Mouse (Mus musculus) stomach, postnatal 0 days (tissue): ENCODE results near the gene Fbxo42. TPM values are rescaled to one million over a fixed set of nuclear protein-coding genes. Genes with fewer than 3 reads are reported as not detected.
"Not testable (repeated sequence)": the region's sequence is repeated elsewhere in the genome, so short reads cannot be mapped to it uniquely, and the experiment has no call there.

Experiments used
- ATAC-seq: fragments of 200-750 bp; cut with Nextera tagmentation; 2 replicates; pipeline ENCODE4 v1.8.0; 2017; ENCODE audit not compliant: low FRiP score, low TSS enrichment
- DNase-seq: peaks from one replicate; pipeline ENCODE4 v3.0.0-alpha.2; 2016; ENCODE audit warnings: low spot score
- H3K27ac ChIP-seq: fragments of 300-500 bp; sonication (generic); replicated peaks from 2 replicates; pipeline ENCODE4 v1.5.1; 2014; ENCODE audit warnings: mild to moderate bottlenecking, control low read depth
- H3K27me3 ChIP-seq: fragments of 300-500 bp; sonication (generic); 2 replicates; pipeline ENCODE4 v1.6.1; 2014; ENCODE audit warnings: low read length; ENCODE audit not compliant: control insufficient read depth, insufficient read depth
- H3K36me3 ChIP-seq: fragments of 300-500 bp; sonication (generic); 2 replicates; pipeline ENCODE4 v1.6.1; 2014; ENCODE audit warnings: low read length, mixed read lengths; ENCODE audit not compliant: control insufficient read depth, insufficient read depth
- H3K4me1 ChIP-seq: fragments of 300-500 bp; sonication (generic); replicated peaks from 2 replicates; pipeline ENCODE4 v1.6.1; 2014; ENCODE audit warnings: antibody characterized with exemption; ENCODE audit not compliant: control insufficient read depth, insufficient read depth
- H3K4me2 ChIP-seq: fragments of 300-500 bp; sonication (generic); replicated peaks from 2 replicates; pipeline ENCODE4 v1.6.1; 2014; ENCODE audit warnings: low read depth, mild to moderate bottlenecking, control low read depth, moderate library complexity
- H3K4me3 ChIP-seq: fragments of 300-500 bp; sonication (generic); 2 replicates; pipeline ENCODE4 v1.5.1; 2014; ENCODE audit warnings: low read depth, low read length, control low read depth
- H3K9ac ChIP-seq: fragments of 300-500 bp; sonication (generic); 2 replicates; pipeline ENCODE4 v1.6.1; 2014; ENCODE audit warnings: mild to moderate bottlenecking, low read length, control low read depth, mixed read lengths
- H3K9me3 ChIP-seq: fragments of 300-500 bp; sonication (generic); 2 replicates; pipeline ENCODE4 v1.6.1; 2016; ENCODE audit warnings: low read length; ENCODE audit not compliant: control insufficient read depth
- CTCF ChIP-seq: IDR thresholded peaks from 2 replicates; pipeline ENCODE4 v1.5.1; 2016; ENCODE audit warnings: antibody characterized with exemption, low read depth, mild to moderate bottlenecking, moderate library complexity
- EP300 ChIP-seq: optimal IDR thresholded peaks from 2 replicates; pipeline ENCODE3; 2016; ENCODE audit warnings: antibody characterized with exemption
- WGBS: fragments of 180-500 bp; shearing (Covaris S2); extraction: QIAGEN DNeasy Blood & Tissue Kit; methylation state at CpG from one replicate; pipeline ENCODE4 v1.1.7; 2014; 5-methylcytosine and 5-hydroxymethylcytosine counted together
- polyA plus RNA-seq: library from polyadenylated mRNA; unstranded; fragments of >200 nt; fragmentation: Nextera tagmentation; extraction: Ambion mirVana; gene quantifications from 2 replicates; pipeline ENCODE4 v1.2.1, GENCODE M21; 2015

The Fbxo42 gene
- polyA plus RNA-seq, 1 experiment from 2014 or later = 9.8 TPM

- Histone ChIP-seq H3K4me3 (no peak overlapping the region), H3K9ac (no peak overlapping the region), H3K36me3 (no peaks in the 10 kb centered on the region), H3K27ac (peak overlapping the region; percentile 90), H3K27me3 (no peaks in the 10 kb centered on the region), H3K4me1 (peaks cover 17% of the 10 kb centered on the region), H3K9me3 (no peaks in the 10 kb centered on the region), H3K4me2 (no peak overlapping the region; the same call in 1 of the 2 replicates)
- ATAC-seq (no peak), DNase-seq (peak; percentile 13)
- TF ChIP-seq CTCF (no peak), EP300 (no peak)
- WGBS = 26% methylated on average over 8 of the region's 8 CpGs
Observed at GRCm38 (mm10) chr4:141133227-141133626, 14.5 kb upstream of the Fbxo42 start.

GRCm38 (mm10) chr4:141134031-141134441 lies 13.7 kb upstream of the Fbxo42 start:
- Histone ChIP-seq H3K36me3 (no peaks in the 10 kb centered on the region), H3K4me2 (peak overlapping the region; percentile 17; the same call in 1 of the 2 replicates), H3K27ac (peak overlapping the region; percentile 79), H3K9me3 (no peaks in the 10 kb centered on the region), H3K27me3 (no peaks in the 10 kb centered on the region), H3K4me3 (no peak overlapping the region), H3K4me1 (peaks cover 17% of the 10 kb centered on the region), H3K9ac (no peak overlapping the region)
- DNase-seq (no peak), ATAC-seq (no peak)
- WGBS = 43% methylated on average over 8 of the region's 8 CpGs
- TF ChIP-seq CTCF (no peak), EP300 (no peak)

GRCm38 (mm10) chr4:141134751-141135530 lies 12.8 kb upstream of the Fbxo42 start:
- Histone ChIP-seq H3K4me2 (peak overlapping the region; percentile 17; the same call in 1 of the 2 replicates), H3K36me3 (no peaks in the 10 kb centered on the region), H3K9me3 (no peaks in the 10 kb centered on the region), H3K27ac (peak overlapping the region; percentile 79), H3K9ac (peak overlapping the region; percentile 3; the same call in 1 of the 2 replicates), H3K4me3 (peak overlapping the region; percentile 2; the same call in 1 of the 2 replicates), H3K4me1 (peaks cover 17% of the 10 kb centered on the region), H3K27me3 (no peaks in the 10 kb centered on the region)
- no peak for DNase-seq
- no peak for TF ChIP-seq CTCF
- no peak for TF ChIP-seq EP300
- ATAC-seq = no peak
- WGBS = 48% methylated on average over 20 of the region's 20 CpGs

GRCm38 (mm10) chr4:141136126-141136525 lies 11.6 kb upstream of the Fbxo42 start:
- TF ChIP-seq CTCF (no peak), EP300 (no peak)
- no peaks in the 10 kb centered on the region for H3K9me3 ChIP-seq
- no peak overlapping the region for H3K9ac ChIP-seq
- ATAC-seq (no peak), DNase-seq (peak; percentile 48)
- no peak overlapping the region for H3K4me3 ChIP-seq
- peaks cover 17% of the 10 kb centered on the region for H3K4me1 ChIP-seq
- peak overlapping the region; percentile 46; the same call in 1 of the 2 replicates for H3K27ac ChIP-seq
- H3K27me3 ChIP-seq = no peaks in the 10 kb centered on the region
- no peaks in the 10 kb centered on the region for H3K36me3 ChIP-seq
- 65% methylated on average over 7 of the region's 7 CpGs for WGBS
- H3K4me2 ChIP-seq = no peak overlapping the region

GRCm38 (mm10) chr4:141137740-141138139 lies 10.0 kb upstream of the Fbxo42 start:
- not testable (repeated sequence) for H3K4me3 ChIP-seq, H3K27me3 ChIP-seq, H3K9me3 ChIP-seq, DNase-seq, ATAC-seq, H3K36me3 ChIP-seq, H3K9ac ChIP-seq, H3K27ac ChIP-seq
- peak overlapping the region; percentile 83 for H3K4me2 ChIP-seq
- 42% methylated on average over 1 of the region's 3 CpGs for WGBS
- TF ChIP-seq CTCF = peak; percentile 40
- H3K4me1 ChIP-seq = peaks cover 12% of the 10 kb centered on the region

GRCm38 (mm10) chr4:141138425-141139115 lies 9.1 kb upstream of the Fbxo42 start:
- no peak for DNase-seq
- H3K4me2 ChIP-seq = peak overlapping the region; percentile 83

More at GRCm38 (mm10) chr4:141138425-141139115, 9.1 kb upstream of the Fbxo42 start:
- under 1% methylated on average over 29 of the region's 29 CpGs for WGBS
- TF ChIP-seq EP300 (no peak), CTCF (peak; percentile 16; the same call in 1 of the 2 replicates)
- Histone ChIP-seq H3K4me1 (peaks cover 12% of the 10 kb centered on the region), H3K36me3 (no peaks in the 10 kb centered on the region), H3K9ac (peak overlapping the region; percentile 93), H3K9me3 (no peaks in the 10 kb centered on the region), H3K4me3 (peak overlapping the region; percentile 94), H3K27ac (peak overlapping the region; percentile 96), H3K27me3 (no peaks in the 10 kb centered on the region)
- peak; percentile 1; the same call in 1 of the 2 replicates for ATAC-seq
